Mouse (Mus musculus) neural tube, embryonic 12.5 days (tissue): Measurements from ENCODE around the gene Itga3. TPM values are rescaled to one million over a fixed set of nuclear protein-coding genes. Genes with fewer than 3 reads are reported as not detected.

Experiments used
- ATAC-seq: fragments of 200-750 bp; cut with Nextera tagmentation; 2 replicates; pipeline ENCODE4 v1.8.0; 2017; ENCODE audit warnings: low read depth, mild to moderate bottlenecking, moderate TSS enrichment, moderate library complexity; ENCODE audit not compliant: low FRiP score
- H3K27ac ChIP-seq: fragments of 300-500 bp; sonication (generic); 2 replicates; pipeline ENCODE4 v1.5.1; 2016
- H3K27me3 ChIP-seq: fragments of 300-500 bp; sonication (generic); replicated peaks from 2 replicates; pipeline ENCODE4 v1.6.1; 2016; ENCODE audit warnings: mild to moderate bottlenecking
- H3K36me3 ChIP-seq: fragments of 300-500 bp; sonication (generic); 2 replicates; pipeline ENCODE4 v1.6.1; 2016; ENCODE audit warnings: mild to moderate bottlenecking
- H3K4me1 ChIP-seq: fragments of 300-500 bp; sonication (generic); 2 replicates; pipeline ENCODE4 v1.6.1; 2016
- H3K4me2 ChIP-seq: fragments of 300-500 bp; sonication (generic); replicated peaks from 2 replicates; pipeline ENCODE4 v1.6.1; 2016; ENCODE audit warnings: mild to moderate bottlenecking
- H3K4me3 ChIP-seq: fragments of 300-500 bp; sonication (generic); 2 replicates; pipeline ENCODE4 v1.5.1; 2016
- H3K9ac ChIP-seq: fragments of 300-500 bp; sonication (generic); 2 replicates; pipeline ENCODE4 v1.6.1; 2016; ENCODE audit warnings: mild to moderate bottlenecking
- H3K9me3 ChIP-seq: fragments of 300-500 bp; sonication (generic); 2 replicates; pipeline ENCODE4 v1.6.1; 2016; ENCODE audit warnings: mild to moderate bottlenecking
- WGBS: fragments of 180-500 bp; shearing (Covaris S2); methylation state at CpG from one replicate; pipeline ENCODE4 v1.1.7; 2016; 5-methylcytosine and 5-hydroxymethylcytosine counted together
- polyA plus RNA-seq: library from polyadenylated mRNA; unstranded; fragments of >200 nt; fragmentation: Nextera tagmentation; extraction: Ambion mirVana; gene quantifications from 2 replicates; pipeline ENCODE4 v1.2.1, GENCODE M21; 2016

Itga3 gene
- polyA plus RNA-seq, 1 experiment from 2014 or later = 9.3 TPM

DNA sequence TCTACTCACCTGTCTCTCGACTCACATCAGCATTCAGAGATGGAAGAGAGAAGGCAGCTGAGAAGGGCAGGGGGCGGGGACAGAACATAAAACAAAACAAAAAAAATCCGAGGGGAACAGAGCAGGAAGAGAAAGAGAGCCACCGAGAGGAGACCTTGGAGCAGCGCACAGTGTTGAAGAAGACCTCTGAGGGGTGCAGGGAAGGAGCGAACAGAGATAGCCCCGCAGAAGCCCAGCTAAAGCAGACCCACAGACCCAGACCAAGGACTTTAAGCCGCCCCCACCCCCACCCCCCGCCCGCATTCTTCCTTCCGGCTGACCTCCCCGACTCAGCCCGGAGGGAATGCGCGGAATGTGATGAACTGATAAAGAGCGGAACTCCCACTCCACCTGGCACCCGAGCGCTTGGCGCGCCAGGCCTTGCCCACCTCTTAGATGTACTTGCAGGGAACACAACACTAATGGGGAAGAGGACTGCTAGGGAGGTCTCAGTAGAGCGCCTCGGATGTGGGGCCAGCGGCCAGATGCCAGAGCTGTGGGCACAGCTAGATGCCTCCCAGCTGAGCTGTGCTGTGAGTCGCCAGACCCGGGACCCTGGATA, 28.8 kb upstream of the Itga3 start:
- H3K4me3 ChIP-seq = no peak overlapping the region

DNA sequence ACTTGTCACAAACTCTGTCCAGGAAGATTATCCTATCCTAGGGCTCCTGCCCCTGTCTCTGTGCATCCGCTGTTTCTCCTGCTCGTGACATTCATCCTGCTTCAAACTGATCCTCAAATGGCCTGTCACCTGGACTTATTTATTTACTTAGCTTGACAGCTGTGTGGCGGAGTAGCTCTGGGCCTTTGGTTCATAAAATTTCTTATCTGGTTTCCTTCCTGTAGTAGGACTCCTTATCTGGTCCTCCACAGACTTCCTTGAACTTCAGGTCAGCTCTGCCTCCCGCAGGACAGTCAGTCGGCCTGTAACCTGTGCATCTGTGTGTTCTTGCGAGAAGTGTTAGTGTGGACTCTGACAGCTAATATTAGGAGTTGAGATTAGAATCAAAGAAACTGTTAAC, 27.7 kb upstream of the Itga3 start:
- Histone ChIP-seq H3K4me3 (no peak overlapping the region), H3K4me2 (no peak overlapping the region), H3K4me1 (peaks cover 14% of the 10 kb centered on the region), H3K27ac (no peak overlapping the region), H3K9ac (no peak overlapping the region), H3K9me3 (no peaks in the 10 kb centered on the region), H3K36me3 (no peaks in the 10 kb centered on the region), H3K27me3 (no peaks in the 10 kb centered on the region; the same call in 1 of the 2 replicates)
- 77% methylated on average over 6 of the region's 6 CpGs for WGBS
- ATAC-seq = no peak

More for the DNA sequence above, 28.8 kb upstream of the Itga3 start:
- no peak for ATAC-seq
- no peaks in the 10 kb centered on the region; the same call in 1 of the 2 replicates for H3K27me3 ChIP-seq
- peaks cover 14% of the 10 kb centered on the region for H3K4me1 ChIP-seq
- H3K27ac ChIP-seq = no peak overlapping the region
- H3K4me2 ChIP-seq = peak overlapping the region; percentile 51
- H3K36me3 ChIP-seq = no peaks in the 10 kb centered on the region
- H3K9ac ChIP-seq = 0 out of 2 replicates have a peak overlapping the region, but pooled peaks have one; percentile 26
- H3K9me3 ChIP-seq = no peaks in the 10 kb centered on the region
- 3% methylated on average over 25 of the region's 25 CpGs for WGBS

DNA sequence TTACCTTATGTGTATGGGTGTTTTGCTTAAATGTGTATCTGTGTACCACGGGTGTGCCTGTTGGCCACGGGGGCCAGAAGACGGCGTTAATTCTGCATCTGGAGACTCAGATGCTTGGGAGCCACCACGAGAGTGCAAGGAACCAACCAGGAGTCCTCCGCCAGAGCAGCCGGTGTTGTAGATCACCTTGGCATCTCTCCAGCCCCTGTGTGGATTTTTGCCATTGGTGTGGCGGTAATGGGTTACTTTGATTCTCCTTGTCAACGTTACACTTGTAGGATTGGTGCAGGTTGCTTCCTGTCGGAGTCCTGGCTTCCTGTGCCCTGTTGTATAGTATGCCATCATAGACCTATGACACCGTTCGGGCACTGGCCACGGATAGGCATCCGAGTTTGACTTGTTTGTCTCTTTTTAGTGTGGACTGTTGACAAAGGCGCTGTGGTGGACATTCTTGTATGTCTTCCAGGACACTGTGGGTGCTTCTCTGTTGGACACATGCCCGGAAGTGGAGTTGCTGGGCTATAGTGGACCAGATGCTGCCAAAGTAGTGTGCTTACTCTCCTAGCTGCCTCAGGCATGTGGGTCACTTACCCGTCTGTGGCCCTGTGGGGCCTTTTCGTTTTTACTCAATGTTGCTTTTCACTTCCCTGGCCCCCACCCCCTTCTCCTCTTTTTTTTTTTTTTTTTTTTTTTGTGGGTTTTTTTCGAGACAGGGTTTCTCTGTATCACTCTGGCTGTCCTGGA, 25.7 kb upstream of the Itga3 start:
- Histone ChIP-seq H3K36me3 (no peaks in the 10 kb centered on the region), H3K4me3 (no peak overlapping the region), H3K4me2 (no peak overlapping the region), H3K27ac (no peak overlapping the region), H3K9ac (no peak overlapping the region), H3K9me3 (no peaks in the 10 kb centered on the region), H3K27me3 (no peaks in the 10 kb centered on the region; the same call in 1 of the 2 replicates), H3K4me1 (peaks cover 14% of the 10 kb centered on the region)
- 92% methylated on average over 19 of the region's 19 CpGs for WGBS
- no peak for ATAC-seq

DNA sequence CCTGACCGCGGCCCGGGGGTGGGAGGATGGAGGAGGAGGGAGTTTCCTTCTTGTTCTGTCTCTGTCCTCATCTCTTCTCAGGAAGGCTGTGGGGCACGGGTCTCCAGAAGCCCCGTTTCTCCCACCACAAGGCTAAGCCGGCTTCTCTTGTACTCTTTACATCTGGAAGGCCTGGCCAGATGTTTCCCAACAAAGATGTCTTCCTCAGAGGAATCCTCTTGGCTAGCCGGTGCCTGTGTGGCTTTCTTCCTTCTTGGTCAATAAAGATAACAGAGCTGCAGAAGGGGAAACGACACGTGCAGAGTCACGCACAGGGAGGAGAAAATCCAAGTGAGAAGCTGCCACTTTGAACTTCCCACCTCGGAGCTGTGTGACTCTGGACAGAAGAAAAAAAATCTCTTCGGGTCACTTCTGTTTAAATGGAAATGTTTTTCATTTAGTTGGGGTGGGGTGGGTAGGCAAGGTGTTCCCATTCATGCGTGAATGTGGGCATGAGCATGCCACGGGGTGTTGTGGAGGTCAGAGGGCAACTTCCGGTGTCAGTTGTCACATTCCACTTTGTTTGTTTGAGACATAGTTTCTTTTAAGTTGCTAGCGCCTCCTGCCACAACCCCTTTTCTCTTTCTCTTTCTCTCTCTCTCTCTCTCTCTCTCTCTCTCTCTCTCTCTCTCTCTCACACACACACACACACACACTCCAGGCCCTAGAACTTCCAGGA, 24.6 kb upstream of the Itga3 start:
- no peaks in the 10 kb centered on the region for H3K9me3 ChIP-seq
- WGBS = 23% methylated on average over 16 of the region's 16 CpGs

DNA sequence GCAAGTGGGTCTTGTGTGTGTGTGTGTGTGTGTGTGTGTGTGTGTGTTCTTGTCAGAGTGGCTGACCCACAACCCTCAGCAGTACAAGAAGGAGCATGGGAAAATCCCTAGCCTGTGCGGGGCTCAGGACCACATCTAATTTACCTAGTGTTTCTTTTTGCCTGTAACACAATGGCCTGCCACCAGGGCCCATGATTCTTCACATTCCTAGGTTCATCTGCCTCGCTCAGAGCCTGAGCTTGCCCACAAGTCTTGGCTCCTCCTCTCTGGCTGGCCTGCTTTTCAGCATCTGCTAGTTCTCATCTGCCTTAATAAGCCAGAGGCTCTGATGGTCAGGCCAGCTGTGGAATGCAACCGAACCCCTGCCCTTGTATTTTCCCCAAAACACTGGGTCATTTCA, 23.8 kb upstream of the Itga3 start:
- H3K4me3 ChIP-seq = no peak overlapping the region
- H3K4me2 ChIP-seq = no peak overlapping the region
- ATAC-seq = no peak
- peaks cover 15% of the 10 kb centered on the region for H3K4me1 ChIP-seq
- H3K9me3 ChIP-seq = no peaks in the 10 kb centered on the region
- H3K27ac ChIP-seq = no peak overlapping the region
- no peaks in the 10 kb centered on the region for H3K36me3 ChIP-seq
- H3K9ac ChIP-seq = no peak overlapping the region
- no peaks in the 10 kb centered on the region for H3K27me3 ChIP-seq
- WGBS = 27% methylated on average over 3 of the region's 3 CpGs

More for the DNA sequence above, 24.6 kb upstream of the Itga3 start:
- Histone ChIP-seq H3K4me2 (no peak overlapping the region), H3K36me3 (no peaks in the 10 kb centered on the region), H3K27me3 (no peaks in the 10 kb centered on the region; the same call in 1 of the 2 replicates), H3K4me3 (no peak overlapping the region), H3K9ac (no peak overlapping the region), H3K4me1 (peaks cover 18% of the 10 kb centered on the region), H3K27ac (no peak overlapping the region)
- ATAC-seq = no peak

DNA sequence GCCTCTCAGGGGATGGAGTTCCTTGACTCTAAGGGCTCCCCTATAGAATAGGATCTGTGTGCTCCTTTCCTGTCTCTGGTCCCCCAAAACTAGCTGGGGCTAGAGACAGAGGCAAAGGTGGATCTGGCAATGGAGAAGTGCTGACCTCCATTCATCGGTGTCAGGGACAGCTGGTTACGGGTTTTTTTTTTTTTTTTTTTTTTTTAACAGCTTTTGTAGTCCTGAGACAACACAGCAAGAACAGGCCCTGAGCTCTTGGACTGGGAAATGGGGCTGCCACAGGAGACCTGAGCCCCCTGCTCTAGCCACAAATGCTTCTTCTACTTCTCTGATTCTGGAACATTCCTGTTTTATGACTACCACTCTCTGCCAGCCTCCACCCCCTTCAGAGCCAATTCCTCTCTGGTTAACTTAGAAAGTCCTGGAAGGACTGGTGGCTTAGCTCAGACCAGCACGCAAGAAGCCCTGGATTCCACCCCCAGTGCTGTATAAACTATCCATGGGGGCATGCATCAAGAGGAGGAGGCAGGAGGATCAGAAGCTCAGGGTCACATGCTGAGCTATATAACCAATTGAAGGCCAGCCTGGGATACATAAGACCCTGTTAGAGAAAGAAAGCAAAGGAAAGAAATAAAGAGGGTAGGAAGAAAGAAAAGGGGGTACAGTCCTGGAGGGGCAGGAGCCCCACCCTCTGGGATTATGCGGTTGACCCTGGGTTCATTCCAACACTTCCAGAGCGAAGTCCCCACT, 21.9 kb upstream of the Itga3 start:
- Histone ChIP-seq H3K9ac (no peak overlapping the region), H3K36me3 (no peaks in the 10 kb centered on the region), H3K4me2 (no peak overlapping the region), H3K4me3 (no peak overlapping the region), H3K4me1 (peaks cover 11% of the 10 kb centered on the region), H3K27me3 (no peaks in the 10 kb centered on the region), H3K9me3 (no peaks in the 10 kb centered on the region), H3K27ac (no peak overlapping the region)
- 72% methylated on average over 5 of the region's 5 CpGs for WGBS
- ATAC-seq = no peak

DNA sequence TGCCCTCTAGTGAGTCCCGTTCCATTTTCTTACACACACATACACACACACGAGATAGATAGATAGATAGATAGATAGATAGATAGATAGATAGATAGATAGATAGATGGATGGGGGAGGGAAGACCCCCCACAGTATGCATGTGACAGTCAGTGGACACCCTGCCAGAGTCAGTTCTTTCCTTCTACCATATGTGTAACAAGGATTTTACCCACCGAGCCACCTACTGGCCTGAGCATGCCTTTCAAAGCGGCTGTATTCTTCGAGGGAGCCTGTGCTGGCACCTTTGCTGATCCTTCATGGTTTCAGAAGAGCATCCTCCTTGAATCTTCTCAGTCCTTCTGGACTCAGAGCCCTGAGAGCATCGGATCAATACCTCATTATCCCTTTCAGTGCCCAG, 21.3 kb upstream of the Itga3 start:
- WGBS = 71% methylated on average over 6 of the region's 6 CpGs

DNA sequence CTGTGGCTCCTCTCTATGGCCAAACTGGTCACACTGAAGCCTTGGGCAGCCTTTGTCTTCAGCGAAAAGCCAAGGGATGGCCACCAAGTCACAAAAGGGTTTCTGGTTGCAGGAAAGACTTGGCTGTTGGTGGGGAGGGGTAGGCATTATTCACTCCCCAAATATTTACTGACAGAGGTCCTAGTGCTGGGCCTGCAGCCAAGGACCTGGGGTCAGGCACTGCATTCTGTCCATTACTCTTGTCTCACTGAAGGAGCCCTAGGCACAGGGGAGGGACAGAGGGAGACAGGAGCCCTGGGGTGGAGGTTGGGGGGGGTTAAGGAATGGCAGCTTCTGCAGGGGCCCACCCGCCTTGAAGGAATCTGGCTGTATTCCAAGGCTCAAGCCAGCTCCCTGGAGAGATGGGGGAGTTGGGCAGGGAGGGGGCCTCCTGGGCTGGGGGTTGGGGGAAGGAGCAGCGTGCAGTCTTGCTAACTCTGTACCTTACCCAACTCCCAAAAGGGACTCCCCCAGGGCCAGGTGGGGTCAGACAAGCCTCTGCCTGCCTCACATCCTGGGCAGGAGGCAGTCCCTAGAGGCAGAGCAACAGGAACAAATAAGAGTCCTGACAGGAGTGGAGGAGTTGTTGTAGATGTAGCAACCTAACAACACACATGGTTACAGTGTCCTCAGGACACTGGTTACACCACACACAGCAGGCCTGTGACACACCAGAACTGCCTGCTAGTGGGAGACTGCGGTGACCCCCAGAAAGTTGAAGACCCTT, 20.2 kb upstream of the Itga3 start:
- Histone ChIP-seq H3K27me3 (no peaks in the 10 kb centered on the region), H3K9ac (no peak overlapping the region), H3K9me3 (no peaks in the 10 kb centered on the region), H3K4me1 (peaks cover 11% of the 10 kb centered on the region), H3K4me3 (no peak overlapping the region), H3K36me3 (no peaks in the 10 kb centered on the region), H3K4me2 (no peak overlapping the region), H3K27ac (no peak overlapping the region)
- no peak for ATAC-seq
- 48% methylated on average over 4 of the region's 4 CpGs for WGBS

More for the DNA sequence above, 21.3 kb upstream of the Itga3 start:
- Histone ChIP-seq H3K9ac (no peak overlapping the region), H3K36me3 (no peaks in the 10 kb centered on the region), H3K27me3 (no peaks in the 10 kb centered on the region), H3K4me2 (no peak overlapping the region), H3K4me3 (no peak overlapping the region), H3K9me3 (no peaks in the 10 kb centered on the region), H3K27ac (no peak overlapping the region), H3K4me1 (peaks cover 11% of the 10 kb centered on the region)
- no peak for ATAC-seq

DNA sequence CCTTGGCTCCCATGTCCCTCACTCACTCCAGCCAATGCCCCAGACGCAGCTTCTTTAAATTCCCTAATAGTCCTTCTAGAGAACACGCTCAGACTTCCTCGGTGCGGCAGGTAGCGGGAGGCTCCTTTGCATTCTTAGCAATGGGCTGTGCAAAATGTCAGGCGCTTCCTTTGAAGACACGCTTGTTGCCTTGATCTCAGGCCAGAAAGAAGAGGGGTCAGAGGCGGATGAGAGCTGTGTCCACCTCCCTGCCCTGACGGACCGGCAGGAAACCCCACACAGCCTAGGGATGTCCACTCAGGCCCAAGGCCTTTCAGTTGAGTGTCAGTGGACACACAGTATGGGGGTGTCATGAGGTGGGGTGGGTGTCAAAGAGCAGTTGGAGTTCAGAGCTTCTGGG, 19.0 kb upstream of the Itga3 start:
- peaks cover 11% of the 10 kb centered on the region for H3K4me1 ChIP-seq
- no peak overlapping the region for H3K4me2 ChIP-seq
- H3K9me3 ChIP-seq = no peaks in the 10 kb centered on the region
- no peaks in the 10 kb centered on the region for H3K36me3 ChIP-seq
- no peak overlapping the region for H3K9ac ChIP-seq
- H3K4me3 ChIP-seq = no peak overlapping the region
- no peak overlapping the region for H3K27ac ChIP-seq
- WGBS = 84% methylated on average over 10 of the region's 10 CpGs
- no peaks in the 10 kb centered on the region for H3K27me3 ChIP-seq
- ATAC-seq = no peak

DNA sequence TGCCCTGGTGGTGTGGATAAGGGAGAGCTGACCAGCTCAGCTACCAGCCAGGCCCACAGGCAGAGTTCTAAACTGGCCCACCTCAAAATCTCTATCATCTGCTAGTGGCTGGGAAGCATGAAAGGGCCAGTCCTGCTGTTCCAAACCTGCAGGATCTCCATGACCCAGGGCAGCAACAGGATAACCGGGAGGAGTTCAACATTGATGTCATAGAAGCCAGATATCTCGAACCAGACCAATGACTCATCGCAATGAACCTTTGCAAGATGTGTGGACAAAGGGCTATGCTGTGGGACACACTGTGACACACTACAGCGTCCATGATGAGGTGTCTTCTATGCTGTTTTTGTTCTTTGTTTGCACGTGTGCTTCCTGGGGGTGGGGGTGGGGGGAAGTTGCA, 16.5 kb upstream of the Itga3 start:
- H3K9ac ChIP-seq = no peak overlapping the region
- H3K27ac ChIP-seq = no peak overlapping the region
- no peaks in the 10 kb centered on the region for H3K9me3 ChIP-seq
- H3K36me3 ChIP-seq = no peaks in the 10 kb centered on the region
- H3K27me3 ChIP-seq = no peaks in the 10 kb centered on the region
- no peak overlapping the region for H3K4me3 ChIP-seq
- peaks cover 9% of the 10 kb centered on the region for H3K4me1 ChIP-seq
- WGBS = 79% methylated on average over 5 of the region's 5 CpGs
- no peak overlapping the region for H3K4me2 ChIP-seq
- no peak for ATAC-seq

DNA sequence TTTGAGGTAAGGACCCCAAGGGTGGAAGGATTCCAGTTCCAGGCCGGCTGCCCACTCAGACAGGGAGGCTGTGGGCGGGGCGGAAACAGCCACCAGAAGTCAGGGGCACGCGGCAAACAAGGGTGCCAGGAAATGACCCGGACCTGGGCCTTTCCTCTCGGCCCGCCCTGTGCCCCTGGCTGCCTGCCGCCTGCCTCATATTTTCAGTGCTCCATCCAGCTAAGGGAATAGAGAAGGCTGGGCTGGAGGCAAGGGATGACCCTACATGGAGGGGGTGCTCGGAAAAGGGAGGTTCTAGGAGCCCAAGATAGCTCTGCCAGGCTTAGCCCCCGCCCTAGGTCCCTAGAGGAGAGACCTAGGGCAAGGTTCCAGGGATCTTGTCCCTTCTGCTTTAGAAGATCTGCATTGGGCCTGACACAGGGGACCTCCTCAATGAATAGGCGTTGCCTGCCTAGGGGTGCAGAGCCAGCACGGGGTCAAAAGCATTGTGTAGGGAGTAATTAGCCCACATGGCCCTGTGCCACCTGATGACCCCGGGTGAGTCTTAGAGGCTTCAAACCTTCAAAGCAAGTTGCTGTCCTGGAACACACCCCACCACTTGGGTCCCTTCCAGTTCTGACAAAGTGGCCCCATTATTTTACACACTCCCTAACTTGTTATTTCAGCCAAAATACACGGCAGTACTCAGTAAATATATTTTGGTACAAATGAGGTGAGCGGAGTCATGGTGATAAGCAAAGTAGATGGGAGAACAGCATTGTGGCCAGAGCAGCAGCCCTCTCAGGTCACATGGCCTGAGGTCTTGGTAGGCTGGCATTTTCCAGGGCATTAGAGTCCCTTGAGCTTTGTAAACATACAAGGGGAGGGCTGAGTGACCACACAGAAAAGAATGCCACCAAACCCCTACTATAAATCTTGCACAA, 12.5 kb upstream of the Itga3 start:
- no peaks in the 10 kb centered on the region for H3K27me3 ChIP-seq
- no peaks in the 10 kb centered on the region for H3K36me3 ChIP-seq
- peaks cover 12% of the 10 kb centered on the region for H3K4me1 ChIP-seq
- no peaks in the 10 kb centered on the region for H3K9me3 ChIP-seq
- no peak overlapping the region for H3K27ac ChIP-seq
- WGBS = 77% methylated on average over 16 of the region's 16 CpGs
- H3K4me3 ChIP-seq = no peak overlapping the region
- H3K9ac ChIP-seq = no peak overlapping the region
- ATAC-seq = no peak
- H3K4me2 ChIP-seq = no peak overlapping the region
